Mouse (Mus musculus) limb, embryonic 10.5 days (tissue): ENCODE measurements around the gene Nfe2. TPM values are rescaled to one million over a fixed set of nuclear protein-coding genes. Genes with fewer than 3 reads are reported as not detected.

ENCODE experiments used
- DNase-seq: peaks from one replicate; pipeline ENCODE4 v3.0.0-alpha.2; 2017; ENCODE audit warnings: low spot score
- H3K27ac ChIP-seq: fragments of 300-500 bp; sonication (generic); 2 replicates; pipeline ENCODE4 v1.5.1; 2016; ENCODE audit warnings: mild to moderate bottlenecking
- H3K27me3 ChIP-seq: fragments of 300-500 bp; sonication (generic); 2 replicates; pipeline ENCODE4 v1.6.1; 2016; ENCODE audit warnings: low read depth, mild to moderate bottlenecking; ENCODE audit not compliant: poor library complexity, severe bottlenecking
- H3K36me3 ChIP-seq: fragments of 300-500 bp; sonication (generic); 2 replicates; pipeline ENCODE4 v1.6.1; 2016; ENCODE audit warnings: mild to moderate bottlenecking, moderate library complexity
- H3K4me1 ChIP-seq: fragments of 300-500 bp; sonication (generic); 2 replicates; pipeline ENCODE4 v1.6.1; 2016
- H3K4me3 ChIP-seq: fragments of 300-500 bp; sonication (generic); 2 replicates; pipeline ENCODE4 v1.5.1; 2016; ENCODE audit warnings: mild to moderate bottlenecking, moderate library complexity
- H3K9me3 ChIP-seq: fragments of 300-500 bp; sonication (generic); replicated peaks from 2 replicates; pipeline ENCODE4 v1.6.1; 2016; ENCODE audit warnings: mild to moderate bottlenecking
- WGBS: fragments of 180-500 bp; shearing (Covaris S2); methylation state at CpG from one replicate; pipeline ENCODE4 v1.1.7; 2016; 5-methylcytosine and 5-hydroxymethylcytosine counted together
- polyA plus RNA-seq: library from polyadenylated mRNA; unstranded; fragments of >200 nt; fragmentation: Nextera tagmentation; extraction: Ambion mirVana; gene quantifications from 2 replicates; pipeline ENCODE4 v1.2.1, GENCODE M21; 2016

Gene Nfe2
- polyA plus RNA-seq, 1 experiment from 2014 or later = 6.1 TPM

DNA sequence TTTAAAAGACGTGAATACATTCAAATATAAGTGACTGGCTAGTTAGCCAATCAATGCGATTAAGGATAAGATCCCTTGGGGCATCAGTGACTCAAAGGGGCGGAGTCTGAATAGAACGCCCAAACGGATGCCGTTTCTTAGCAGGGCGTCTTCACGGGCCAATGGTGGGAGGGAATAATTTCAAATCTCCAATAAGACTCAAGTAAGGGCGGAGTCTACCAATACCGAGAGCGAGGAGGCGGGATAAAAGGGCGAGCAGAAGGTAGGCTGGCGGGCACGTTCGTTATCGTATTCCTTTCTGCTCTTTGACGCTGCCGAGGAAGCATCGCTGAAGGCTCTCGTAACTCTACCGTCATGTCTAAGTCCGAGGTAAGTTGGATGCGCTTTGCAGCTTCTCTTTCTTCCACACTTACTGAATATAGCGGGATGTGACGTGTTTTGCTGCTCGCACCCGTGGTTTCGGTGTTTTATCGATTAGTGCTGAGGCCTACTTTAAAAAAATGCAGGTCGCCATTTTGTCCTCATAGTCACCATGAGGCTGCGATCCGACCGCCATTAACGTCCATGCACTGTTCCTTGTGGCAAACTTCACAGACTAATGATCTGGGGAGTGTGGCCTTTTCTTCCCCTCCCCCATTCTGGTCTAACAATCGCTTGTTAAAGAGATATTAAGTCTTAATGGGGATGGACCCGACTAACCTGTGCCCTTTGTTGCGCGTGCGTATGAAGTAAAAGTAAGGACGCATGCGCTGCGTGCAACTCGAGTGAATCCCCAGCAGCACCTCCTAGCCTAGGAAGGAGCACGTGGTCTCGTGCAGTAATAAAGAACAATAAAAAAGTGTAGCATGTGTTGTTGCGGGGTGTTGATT, 17.8 kb downstream of the Nfe2 start, which contains the start of gene Hnrnpa1:
TSS of gene Hnrnpa1 (plus strand) at position 273 of the 869 bp plus-strand sequence.
- Histone ChIP-seq H3K27me3 (no peaks in the 10 kb centered on the region), H3K4me3 (peak within 1 kb of the TSS; percentile 73), H3K9me3 (no peaks in the 10 kb centered on the region), H3K36me3 (peaks cover 61% of the 10 kb centered on the region), H3K4me1 (peaks cover 24% of the 10 kb centered on the region), H3K27ac (peak within 1 kb of the TSS; percentile 96)
- DNase-seq = peak; percentile 85
- WGBS = under 1% methylated on average over 47 of the region's 47 CpGs

DNA sequence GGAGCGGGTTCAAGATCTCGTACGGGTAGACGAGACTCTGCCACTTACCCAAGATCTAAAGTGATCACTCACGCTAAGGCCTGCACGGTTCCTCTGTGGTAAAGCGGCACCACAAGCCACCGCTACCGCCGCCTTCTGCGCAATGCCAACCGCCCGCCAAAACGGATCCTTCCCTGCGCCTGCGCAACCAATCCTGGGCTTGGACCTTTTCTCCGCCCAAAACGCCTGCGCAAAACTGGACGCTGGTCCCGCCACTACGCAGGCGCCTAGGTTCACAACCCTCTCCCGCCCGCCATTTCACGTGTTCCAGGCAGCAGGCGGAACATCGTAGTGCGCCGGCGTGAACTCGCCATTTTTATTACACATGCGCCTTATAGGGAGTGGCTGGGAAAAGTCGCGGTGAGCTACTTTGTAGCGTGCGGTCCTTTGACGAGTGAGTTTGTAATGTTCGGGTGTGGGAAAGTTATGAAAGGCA, 18.5 kb downstream of the Nfe2 start, which contains the start of gene Cbx5:
TSS of gene Cbx5 (minus strand) at position 132 of the 475 bp plus-strand sequence.
- H3K27ac ChIP-seq = peak within 1 kb of the TSS; percentile 96
- H3K4me1 ChIP-seq = peaks cover 24% of the 10 kb centered on the region
- H3K9me3 ChIP-seq = no peaks in the 10 kb centered on the region
- WGBS = under 1% methylated on average over 39 of the region's 39 CpGs
- peak; percentile 95 for DNase-seq
- H3K36me3 ChIP-seq = peaks cover 61% of the 10 kb centered on the region
- no peaks in the 10 kb centered on the region for H3K27me3 ChIP-seq
- peak within 1 kb of the TSS; percentile 73 for H3K4me3 ChIP-seq

DNA sequence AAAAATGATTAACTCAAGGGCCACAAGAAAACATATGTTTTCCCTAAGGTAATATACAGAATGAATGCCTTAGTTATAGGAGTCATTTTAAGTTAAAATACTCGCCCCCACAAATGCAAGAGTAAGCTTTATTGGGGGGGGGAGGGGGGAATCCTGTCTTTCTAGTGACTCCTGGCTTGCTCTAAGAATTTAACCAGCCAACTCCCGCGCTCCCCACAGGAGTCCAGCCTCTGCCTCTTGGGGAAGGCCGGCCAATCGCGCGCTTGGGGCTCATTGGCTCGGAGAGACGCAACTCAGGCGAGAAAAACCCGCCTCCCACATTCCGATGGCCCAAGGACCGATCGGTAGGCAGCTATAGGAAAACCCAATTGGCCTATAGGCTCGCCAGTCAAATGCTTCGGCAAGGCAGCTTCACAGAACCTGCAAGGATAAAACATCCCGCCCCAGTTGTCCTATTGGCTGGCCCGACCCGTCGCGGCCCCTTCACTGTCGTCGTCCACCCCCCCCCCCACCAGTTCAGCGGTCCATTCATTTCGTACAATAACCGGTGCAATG, 19.0 kb downstream of the Nfe2 start:
- under 1% methylated on average over 26 of the region's 26 CpGs for WGBS

DNA sequence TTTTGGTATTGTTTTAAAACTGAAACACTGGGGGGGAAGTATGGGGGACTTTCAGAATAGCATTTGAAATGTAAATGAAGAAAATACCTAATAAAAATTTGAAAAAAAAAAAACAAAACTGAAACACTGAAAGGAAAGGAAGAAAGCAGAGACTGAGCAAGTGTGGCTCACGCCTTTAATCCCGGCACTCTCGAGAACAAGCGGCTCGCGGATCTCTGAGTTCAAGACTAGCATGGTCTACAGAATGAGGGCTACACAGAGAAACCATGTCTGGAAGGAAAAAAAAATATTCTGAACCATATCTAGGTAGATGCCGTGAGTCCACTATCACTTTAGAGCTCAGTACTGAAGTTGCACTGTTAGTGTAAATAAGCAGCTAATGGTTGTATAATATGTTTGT, 20.9 kb downstream of the Nfe2 start:
- Histone ChIP-seq H3K27ac (no peak overlapping the region), H3K36me3 (peaks cover 63% of the 10 kb centered on the region)
- WGBS = 97% methylated on average over 7 of the region's 7 CpGs

More for the DNA sequence above, 19.0 kb downstream of the Nfe2 start:
- Histone ChIP-seq H3K4me3 (peak overlapping the region; percentile 73), H3K9me3 (no peaks in the 10 kb centered on the region), H3K4me1 (peaks cover 24% of the 10 kb centered on the region), H3K27ac (peak overlapping the region; percentile 96), H3K36me3 (peaks cover 66% of the 10 kb centered on the region), H3K27me3 (no peaks in the 10 kb centered on the region)
- DNase-seq = peak; percentile 92

DNA sequence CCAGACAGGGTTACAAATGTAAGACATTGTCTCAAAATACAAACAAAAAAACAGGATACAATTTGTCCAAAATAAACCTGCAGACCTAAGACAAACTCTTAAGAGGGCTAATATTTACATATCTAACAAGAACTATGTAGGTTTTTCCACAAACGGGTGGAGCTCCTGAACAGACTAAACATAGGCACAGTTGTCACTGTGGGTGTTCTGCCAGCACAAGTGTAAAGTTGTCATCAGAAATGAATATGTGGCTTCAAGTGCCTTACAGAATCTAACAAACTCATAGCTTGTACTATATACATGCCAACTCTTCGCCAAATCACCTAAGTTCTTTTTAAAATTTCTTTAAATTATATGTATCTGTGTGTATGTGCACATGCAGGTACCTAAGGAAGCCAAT, 25.1 kb downstream of the Nfe2 start:
- H3K36me3 ChIP-seq = peaks cover 51% of the 10 kb centered on the region
- no peaks in the 10 kb centered on the region for H3K9me3 ChIP-seq
- peaks cover 2% of the 10 kb centered on the region for H3K4me1 ChIP-seq
- no peaks in the 10 kb centered on the region for H3K27me3 ChIP-seq
- 96% methylated on average over 2 of the region's 2 CpGs for WGBS
- no peak overlapping the region for H3K27ac ChIP-seq
- DNase-seq = no peak
- H3K4me3 ChIP-seq = no peak overlapping the region

More for the DNA sequence above, 20.9 kb downstream of the Nfe2 start:
- no peaks in the 10 kb centered on the region for H3K9me3 ChIP-seq
- H3K4me3 ChIP-seq = no peak overlapping the region
- H3K27me3 ChIP-seq = no peaks in the 10 kb centered on the region
- no peak for DNase-seq
- peaks cover 13% of the 10 kb centered on the region for H3K4me1 ChIP-seq

DNA sequence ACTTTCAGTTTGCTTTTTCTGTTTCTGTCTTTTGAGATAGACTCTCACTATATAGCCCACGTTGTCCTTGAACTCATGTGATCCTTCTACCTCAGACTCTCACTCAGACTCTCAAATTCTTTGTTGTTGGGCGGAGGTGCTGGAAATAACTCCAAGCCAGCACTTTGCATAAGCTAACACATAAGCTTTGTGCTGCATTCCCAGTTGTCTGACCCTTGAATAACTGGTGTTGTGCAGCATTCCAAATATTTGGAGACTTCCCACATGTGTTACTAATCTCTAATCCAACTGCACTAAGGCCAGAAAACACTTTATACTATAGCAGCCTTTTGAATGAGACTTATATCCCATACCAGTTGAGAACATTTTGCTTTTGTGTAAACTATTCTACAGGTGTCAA, 29.3 kb downstream of the Nfe2 start:
- Histone ChIP-seq H3K27me3 (no peaks in the 10 kb centered on the region), H3K36me3 (peaks cover 27% of the 10 kb centered on the region), H3K9me3 (no peaks in the 10 kb centered on the region), H3K27ac (no peak overlapping the region), H3K4me3 (no peak overlapping the region), H3K4me1 (no peaks in the 10 kb centered on the region)
- 90% methylated on average over 2 of the region's 2 CpGs for WGBS
- no peak for DNase-seq

DNA sequence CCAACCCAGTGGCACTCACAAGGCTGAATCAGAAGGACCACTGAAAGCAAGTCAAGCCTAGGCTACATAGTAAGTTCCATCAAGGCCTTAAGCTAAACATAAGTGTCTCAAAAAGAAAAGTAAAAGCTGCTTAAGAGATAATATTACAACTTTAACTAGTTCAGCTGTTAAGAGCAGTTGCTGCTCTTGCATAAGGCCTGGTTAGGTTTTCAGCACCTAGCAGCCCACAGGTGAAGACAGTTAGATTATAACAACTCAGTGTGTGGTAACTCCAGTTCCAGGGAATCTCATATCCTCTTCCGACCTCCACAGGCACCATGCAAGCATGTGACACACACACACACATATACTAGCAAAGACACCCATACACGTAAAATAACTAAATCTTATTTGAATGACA, 30.6 kb downstream of the Nfe2 start:
- 86% methylated on average over 2 of the region's 2 CpGs for WGBS
- Histone ChIP-seq H3K4me3 (no peak overlapping the region), H3K9me3 (no peaks in the 10 kb centered on the region), H3K36me3 (peaks cover 22% of the 10 kb centered on the region), H3K27me3 (no peaks in the 10 kb centered on the region), H3K4me1 (no peaks in the 10 kb centered on the region), H3K27ac (no peak overlapping the region)
- no peak for DNase-seq

DNA sequence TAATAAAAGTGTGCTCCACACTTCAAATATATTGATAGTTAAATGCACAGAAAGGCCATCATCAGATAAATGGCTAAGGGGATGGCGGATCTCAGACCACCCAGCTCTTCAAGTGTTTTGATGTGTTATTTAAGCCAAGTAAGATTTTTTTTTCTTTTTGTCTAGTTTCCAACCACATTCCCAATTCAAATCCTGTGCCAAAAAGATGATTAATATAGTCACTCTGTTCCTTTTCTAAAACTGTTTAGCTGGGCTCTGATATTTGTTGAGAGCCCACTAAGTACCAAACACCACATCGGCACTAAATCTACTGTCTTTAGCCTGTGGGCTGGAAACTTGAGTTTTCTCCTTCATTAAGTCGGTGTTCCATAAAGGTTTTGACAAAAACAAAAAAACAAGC, 31.2 kb downstream of the Nfe2 start:
- no peak for DNase-seq
- WGBS = 92% methylated on average over 3 of the region's 3 CpGs
- Histone ChIP-seq H3K27ac (no peak overlapping the region), H3K27me3 (no peaks in the 10 kb centered on the region), H3K9me3 (no peaks in the 10 kb centered on the region), H3K36me3 (peaks cover 25% of the 10 kb centered on the region), H3K4me3 (no peak overlapping the region), H3K4me1 (no peaks in the 10 kb centered on the region)

DNA sequence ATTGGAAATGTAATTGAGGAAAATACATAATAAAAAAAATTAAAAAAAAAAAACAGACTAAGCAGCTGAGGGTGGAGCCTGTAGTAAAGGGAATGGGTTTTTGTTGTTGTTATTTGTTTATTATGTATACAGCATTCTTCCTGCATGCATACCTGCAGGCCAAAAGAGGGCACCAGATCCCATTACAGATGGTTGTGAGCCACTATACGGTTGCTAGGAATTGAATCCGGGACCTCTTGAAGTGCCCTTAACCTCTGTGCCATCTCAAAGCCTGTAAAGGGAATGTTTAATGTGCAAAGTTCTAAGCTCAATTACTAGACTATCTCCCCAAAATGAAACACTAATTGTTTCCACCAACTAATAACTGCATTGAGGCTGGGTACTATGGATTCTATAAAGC, 34.0 kb downstream of the Nfe2 start:
- Histone ChIP-seq H3K4me1 (no peaks in the 10 kb centered on the region), H3K4me3 (no peak overlapping the region), H3K27me3 (no peaks in the 10 kb centered on the region), H3K36me3 (peaks cover 48% of the 10 kb centered on the region), H3K27ac (no peak overlapping the region), H3K9me3 (no peaks in the 10 kb centered on the region)
- 93% methylated on average over 2 of the region's 2 CpGs for WGBS
- no peak for DNase-seq

DNA sequence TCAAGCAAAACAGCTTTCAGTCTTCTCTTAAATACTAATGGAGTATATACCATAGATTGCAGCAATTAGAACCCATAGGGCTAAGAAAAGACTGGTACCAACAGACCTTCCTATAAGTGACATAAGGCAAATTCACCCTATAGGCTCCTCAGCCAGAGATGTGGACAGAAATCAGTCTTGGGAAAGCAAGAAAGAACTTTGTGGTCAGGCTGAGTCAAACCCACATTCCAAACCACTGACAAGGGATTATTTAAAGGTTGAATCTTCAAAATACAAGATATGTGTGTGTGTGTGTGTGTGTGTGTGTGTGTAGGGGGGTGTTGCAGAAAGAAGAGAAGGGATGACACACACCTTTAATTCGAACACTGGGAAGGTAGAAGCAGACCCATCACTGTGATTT, 36.8 kb downstream of the Nfe2 start:
- Histone ChIP-seq H3K27me3 (no peaks in the 10 kb centered on the region), H3K36me3 (peaks cover 49% of the 10 kb centered on the region), H3K4me1 (peaks cover 12% of the 10 kb centered on the region), H3K4me3 (no peak overlapping the region), H3K9me3 (no peaks in the 10 kb centered on the region), H3K27ac (no peak overlapping the region)
- 95% methylated on average over 1 of the region's 1 CpGs for WGBS
- DNase-seq = no peak

DNA sequence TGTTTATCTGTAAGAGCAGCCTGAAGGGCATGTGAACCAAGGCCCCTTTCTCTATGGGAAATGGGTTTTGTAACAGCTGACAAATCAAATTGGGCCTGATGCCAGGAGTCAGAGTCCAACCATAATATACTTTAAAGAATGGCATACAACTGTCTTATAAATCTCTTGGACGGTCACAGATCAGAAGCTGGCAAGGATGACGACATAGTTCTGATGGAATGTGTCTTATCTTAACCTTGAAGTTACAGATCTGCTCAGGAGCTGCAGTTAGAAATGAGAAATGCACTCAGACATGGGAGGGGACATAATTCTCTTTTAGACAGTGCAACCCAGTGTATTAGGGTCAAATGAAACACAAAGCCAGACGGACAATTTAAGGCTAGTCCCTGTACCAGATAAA, 37.4 kb downstream of the Nfe2 start:
- Histone ChIP-seq H3K9me3 (no peaks in the 10 kb centered on the region), H3K4me3 (no peak overlapping the region), H3K27me3 (no peaks in the 10 kb centered on the region), H3K36me3 (peaks cover 49% of the 10 kb centered on the region), H3K4me1 (peaks cover 18% of the 10 kb centered on the region), H3K27ac (no peak overlapping the region)
- WGBS = 76% methylated on average over 3 of the region's 3 CpGs
- no peak for DNase-seq

DNA sequence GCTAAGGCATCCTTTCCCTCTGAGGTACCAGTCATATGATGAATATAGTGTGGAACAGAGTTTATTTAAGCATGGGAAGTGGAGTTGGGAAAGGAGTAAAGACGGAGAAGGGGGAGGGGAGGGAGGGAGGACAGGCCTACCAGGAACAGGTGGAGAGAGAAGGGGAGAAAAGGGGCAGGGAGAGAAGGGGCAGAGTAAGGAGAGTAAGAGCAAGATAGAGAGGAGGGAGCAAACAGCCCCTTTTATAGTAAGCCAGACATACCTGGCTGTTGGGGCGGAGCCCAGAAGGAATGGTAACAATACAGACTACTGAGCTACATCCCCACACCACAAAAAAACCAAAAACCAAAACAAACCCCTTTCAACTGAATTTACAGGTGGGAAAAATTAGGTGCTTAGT, 42.2 kb downstream of the Nfe2 start:
- H3K4me1 ChIP-seq = peaks cover 36% of the 10 kb centered on the region
- 23% methylated on average over 2 of the region's 2 CpGs for WGBS
- no peaks in the 10 kb centered on the region for H3K27me3 ChIP-seq
- H3K4me3 ChIP-seq = peak overlapping the region; percentile 51
- peak overlapping the region; percentile 91 for H3K27ac ChIP-seq
- peaks cover 45% of the 10 kb centered on the region for H3K36me3 ChIP-seq
- no peaks in the 10 kb centered on the region for H3K9me3 ChIP-seq
- peak; percentile 41 for DNase-seq
